Mouse (Mus musculus): ENCODE results near the gene Sgca. TPM values are rescaled to one million over a fixed set of nuclear protein-coding genes. Genes with fewer than 3 reads are reported as not detected.

Gene Sgca
- polyA plus RNA-seq, 1 experiment = not detected

DNA sequence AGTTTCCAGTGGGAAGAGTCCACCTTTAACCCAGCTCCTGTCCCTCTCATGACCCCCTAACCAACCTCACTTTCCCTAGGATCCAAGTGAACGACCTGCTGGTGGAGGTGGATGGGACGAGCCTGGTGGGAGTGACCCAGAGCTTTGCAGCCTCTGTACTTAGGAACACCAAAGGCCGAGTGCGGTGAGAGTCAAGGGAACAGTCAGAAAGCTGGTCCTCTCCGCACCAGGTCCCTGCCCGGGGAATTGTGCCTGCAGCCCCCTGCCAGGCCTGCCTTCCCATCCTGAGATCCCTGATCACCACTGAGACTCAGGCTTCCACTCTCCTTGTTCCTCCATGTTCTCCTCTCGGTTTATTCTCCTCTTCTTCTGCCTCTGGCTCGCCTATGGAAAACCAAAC, 24.0 kb upstream of the Sgca start:
- WGBS = 36% methylated on average over 8 of the region's 8 CpGs
- H3K4me1 ChIP-seq (ENCODE audit: control insufficient read depth, insufficient read depth, low read length) = peaks cover 12% of the 10 kb centered on the region
- H3K4me3 ChIP-seq (replicated peaks; ENCODE audit: control insufficient read depth, low read depth, low read length) = no peak overlapping the region
- H3K27ac ChIP-seq (ENCODE audit: control insufficient read depth, insufficient read depth, low read depth, low read length, poor library complexity) = peak overlapping the region; percentile 29
- TF ChIP-seq POLR2A (IDR thresholded peaks at IDR 0.05; ENCODE audit: borderline replicate concordance, control insufficient read depth, low read depth, low read length) = no peak
- no peak for TF ChIP-seq CTCF (IDR thresholded peaks at IDR 0.05; ENCODE audit: control insufficient read depth, insufficient read depth, low read length)

DNA sequence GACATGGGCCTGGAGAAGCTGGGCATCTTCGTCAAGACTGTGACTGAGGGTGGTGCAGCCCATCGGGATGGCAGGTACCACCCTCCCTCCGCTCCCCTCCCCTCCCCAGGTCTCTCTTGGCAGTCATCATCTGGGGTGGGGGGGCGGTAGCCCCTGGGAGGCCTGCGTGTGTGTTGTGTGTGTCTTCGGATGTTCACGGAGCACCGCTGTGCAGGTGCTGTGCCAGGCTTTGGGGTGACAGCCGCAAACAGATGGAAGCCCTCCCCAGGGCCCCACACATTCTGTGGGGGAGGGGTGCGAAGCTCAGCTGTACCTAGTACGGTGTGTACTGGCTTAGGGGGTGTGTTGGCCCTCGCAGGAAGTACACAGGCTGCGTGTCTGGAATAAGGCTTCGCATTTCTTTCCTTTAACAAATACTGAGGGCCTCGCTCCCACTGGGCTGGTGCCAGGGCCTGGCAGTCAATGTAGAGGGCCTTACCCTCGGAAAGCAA, 22.0 kb upstream of the Sgca start:
- H3K27ac ChIP-seq (ENCODE audit: control insufficient read depth, insufficient read depth, low read depth, low read length, poor library complexity) = peak overlapping the region; percentile 64
- 32% methylated on average over 16 of the region's 16 CpGs for WGBS
- peaks cover 17% of the 10 kb centered on the region for H3K4me1 ChIP-seq (ENCODE audit: control insufficient read depth, insufficient read depth, low read length)

DNA sequence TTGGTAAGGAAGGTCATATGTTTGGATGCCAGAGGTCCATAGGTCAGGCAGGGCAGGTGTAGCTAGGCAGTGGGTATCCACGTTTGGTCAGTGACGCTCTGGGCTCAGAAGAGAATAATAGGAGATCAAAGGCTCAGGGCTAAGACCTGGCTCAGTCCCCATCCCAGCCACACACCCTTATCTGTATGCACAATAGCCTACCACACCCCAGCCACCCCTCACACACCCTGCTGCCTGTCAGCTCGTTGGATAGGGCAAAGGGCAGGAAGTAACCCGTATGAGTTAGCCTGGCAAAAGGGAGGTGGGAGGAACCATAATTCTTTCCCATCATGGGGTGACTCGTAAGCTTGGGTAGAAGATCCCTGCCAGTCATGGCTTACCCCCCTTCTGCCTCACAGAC, 21.5 kb upstream of the Sgca start:
- TF ChIP-seq POLR2A (IDR thresholded peaks at IDR 0.05; ENCODE audit: borderline replicate concordance, control insufficient read depth, low read depth, low read length) (no peak), CTCF (IDR thresholded peaks at IDR 0.05; ENCODE audit: control insufficient read depth, insufficient read depth, low read length) (no peak)
- peak overlapping the region; percentile 36 for H3K4me3 ChIP-seq (replicated peaks; ENCODE audit: control insufficient read depth, low read depth, low read length)
- H3K4me1 ChIP-seq (ENCODE audit: control insufficient read depth, insufficient read depth, low read length) = peaks cover 17% of the 10 kb centered on the region
- 32% methylated on average over 5 of the region's 5 CpGs for WGBS
- peak overlapping the region; percentile 64 for H3K27ac ChIP-seq (ENCODE audit: control insufficient read depth, insufficient read depth, low read depth, low read length, poor library complexity)

More for the DNA sequence above, 22.0 kb upstream of the Sgca start:
- peak overlapping the region; percentile 36 for H3K4me3 ChIP-seq (replicated peaks; ENCODE audit: control insufficient read depth, low read depth, low read length)
- peak; percentile 41; the same call in 1 of the 2 replicates for TF ChIP-seq POLR2A (IDR thresholded peaks at IDR 0.05; ENCODE audit: borderline replicate concordance, control insufficient read depth, low read depth, low read length)
- TF ChIP-seq CTCF (IDR thresholded peaks at IDR 0.05; ENCODE audit: control insufficient read depth, insufficient read depth, low read length) = no peak

DNA sequence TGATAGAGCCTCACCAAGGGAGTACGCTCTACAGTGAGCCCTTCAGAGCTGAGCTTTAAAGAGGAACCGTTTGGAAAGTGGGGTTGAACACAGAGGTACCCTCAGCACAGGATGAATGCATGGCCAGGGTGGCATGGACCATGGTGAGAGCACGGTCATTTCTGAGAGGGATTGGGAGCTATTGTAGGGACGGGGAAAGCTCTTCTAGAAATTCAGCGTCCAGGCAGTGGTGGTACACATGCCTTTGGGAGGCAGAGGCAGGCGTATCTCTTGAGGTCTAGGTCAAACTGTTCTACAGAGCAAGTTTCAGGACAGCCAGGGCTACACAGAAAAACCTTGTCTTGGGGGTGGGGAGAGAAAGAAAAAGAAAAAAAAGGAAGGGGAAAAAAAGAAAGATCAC, 20.9 kb upstream of the Sgca start:
- peaks cover 17% of the 10 kb centered on the region for H3K4me1 ChIP-seq (ENCODE audit: control insufficient read depth, insufficient read depth, low read length)
- TF ChIP-seq CTCF (IDR thresholded peaks at IDR 0.05; ENCODE audit: control insufficient read depth, insufficient read depth, low read length) (no peak), POLR2A (IDR thresholded peaks at IDR 0.05; ENCODE audit: borderline replicate concordance, control insufficient read depth, low read depth, low read length) (no peak)
- 60% methylated on average over 6 of the region's 6 CpGs for WGBS
- H3K27ac ChIP-seq (ENCODE audit: control insufficient read depth, insufficient read depth, low read depth, low read length, poor library complexity) = peak overlapping the region; percentile 36
- no peak overlapping the region for H3K4me3 ChIP-seq (replicated peaks; ENCODE audit: control insufficient read depth, low read depth, low read length)

DNA sequence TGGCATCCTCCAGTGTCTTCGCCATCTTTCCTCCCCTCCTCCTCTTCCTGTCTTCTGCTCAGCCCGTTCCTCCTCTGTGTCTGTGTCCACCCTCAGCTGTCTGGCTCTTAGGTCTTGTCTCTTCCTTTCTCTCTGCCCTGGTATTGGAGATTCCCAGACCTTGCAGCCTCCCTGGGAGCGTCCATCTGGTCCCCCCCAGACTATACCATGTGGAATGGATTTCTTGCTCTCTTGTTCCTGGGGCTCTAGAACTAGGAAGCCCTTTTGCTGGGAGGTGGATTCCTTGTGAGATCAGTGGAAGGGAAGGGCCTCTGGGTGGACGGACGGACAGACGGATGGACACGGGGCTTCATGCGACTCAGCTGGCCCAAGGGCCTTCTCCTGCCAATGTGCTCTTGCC, 20.0 kb upstream of the Sgca start:
- TF ChIP-seq POLR2A (IDR thresholded peaks at IDR 0.05; ENCODE audit: borderline replicate concordance, control insufficient read depth, low read depth, low read length) (no peak), CTCF (IDR thresholded peaks at IDR 0.05; ENCODE audit: control insufficient read depth, insufficient read depth, low read length) (no peak)
- peak overlapping the region; percentile 12 for H3K4me3 ChIP-seq (replicated peaks; ENCODE audit: control insufficient read depth, low read depth, low read length)
- 70% methylated on average over 8 of the region's 8 CpGs for WGBS
- H3K4me1 ChIP-seq (ENCODE audit: control insufficient read depth, insufficient read depth, low read length) = peaks cover 17% of the 10 kb centered on the region
- H3K27ac ChIP-seq (ENCODE audit: control insufficient read depth, insufficient read depth, low read depth, low read length, poor library complexity) = peak overlapping the region; percentile 9

DNA sequence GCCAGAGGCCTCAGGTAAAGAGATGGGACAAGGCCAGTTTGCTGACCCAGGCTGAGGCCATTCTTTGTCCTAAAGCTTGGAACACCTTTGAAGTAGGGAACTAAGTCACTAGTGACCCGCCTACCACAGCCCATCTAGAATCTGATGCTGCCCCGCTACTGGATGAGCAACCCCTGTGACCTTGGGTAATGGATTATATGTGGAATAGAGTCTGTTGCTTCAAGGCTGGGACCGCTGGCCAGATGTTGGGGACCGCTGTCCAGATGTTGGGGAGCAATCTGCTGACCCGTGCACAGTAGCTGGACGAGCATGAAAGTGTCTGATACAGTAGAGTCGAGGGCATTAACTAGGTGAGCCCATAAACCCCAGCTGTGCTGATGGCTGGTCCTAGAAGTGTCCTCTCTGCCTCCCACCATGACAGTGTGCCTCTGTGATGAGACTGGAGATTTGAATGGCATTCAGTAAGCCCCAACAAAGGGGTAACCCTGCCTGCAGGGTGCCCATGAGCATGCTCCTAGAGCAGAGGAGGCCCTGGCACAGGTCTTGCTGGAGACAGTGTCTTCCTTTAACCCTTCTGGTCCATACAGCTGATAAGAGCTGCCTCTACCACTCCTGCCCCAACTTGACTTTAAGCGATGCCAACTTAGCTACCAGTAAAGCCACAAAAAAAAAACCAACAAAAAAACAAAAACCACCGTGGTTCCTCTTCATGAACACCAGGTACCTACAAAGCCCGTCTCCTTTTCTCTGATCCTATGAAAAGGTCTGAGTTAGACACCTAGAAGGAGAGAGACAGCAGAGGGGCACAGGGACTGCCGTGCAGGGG, 19.0 kb upstream of the Sgca start:
- Histone ChIP-seq H3K4me3 (replicated peaks; ENCODE audit: control insufficient read depth, low read depth, low read length) (peak overlapping the region; percentile 94), H3K27ac (ENCODE audit: control insufficient read depth, insufficient read depth, low read depth, low read length, poor library complexity) (peak overlapping the region; percentile 21), H3K4me1 (ENCODE audit: control insufficient read depth, insufficient read depth, low read length) (peaks cover 12% of the 10 kb centered on the region; the same call in 1 of the 2 replicates)
- TF ChIP-seq CTCF (IDR thresholded peaks at IDR 0.05; ENCODE audit: control insufficient read depth, insufficient read depth, low read length) (no peak), POLR2A (IDR thresholded peaks at IDR 0.05; ENCODE audit: borderline replicate concordance, control insufficient read depth, low read depth, low read length) (no peak)
- 40% methylated on average over 11 of the region's 11 CpGs for WGBS

DNA sequence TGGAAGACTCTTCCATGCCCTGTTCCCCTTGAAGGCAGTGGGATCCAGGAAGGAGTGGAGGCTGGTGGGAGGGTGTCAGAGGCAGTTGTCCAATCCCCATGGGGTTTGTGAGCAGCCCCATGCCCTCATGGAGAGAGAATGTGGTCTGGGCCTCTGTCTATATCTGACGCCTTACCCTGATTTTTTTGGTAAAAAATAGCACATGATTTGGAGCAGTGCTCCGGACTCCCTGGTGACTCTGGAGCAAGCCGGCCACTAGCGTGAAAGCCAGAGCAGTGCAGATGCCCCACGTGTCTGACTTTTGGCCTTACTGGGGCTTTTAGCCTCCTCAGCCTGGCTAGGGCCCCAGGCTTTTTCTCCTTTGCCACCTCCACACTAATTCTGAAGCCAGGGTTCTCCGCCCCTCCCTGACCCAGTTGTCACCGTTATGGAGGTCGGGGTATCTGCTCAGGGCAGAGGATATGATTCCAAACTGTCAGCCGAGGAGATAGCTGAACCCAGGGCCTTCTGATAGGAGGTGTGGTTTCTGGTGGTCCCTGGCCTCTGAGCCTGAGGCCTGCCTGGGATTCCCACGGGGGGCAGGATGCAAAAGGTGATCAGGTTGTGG, 18.2 kb upstream of the Sgca start:
- WGBS = 18% methylated on average over 10 of the region's 10 CpGs
- TF ChIP-seq POLR2A (IDR thresholded peaks at IDR 0.05; ENCODE audit: borderline replicate concordance, control insufficient read depth, low read depth, low read length) (no peak), CTCF (IDR thresholded peaks at IDR 0.05; ENCODE audit: control insufficient read depth, insufficient read depth, low read length) (no peak)
- Histone ChIP-seq H3K4me3 (replicated peaks; ENCODE audit: control insufficient read depth, low read depth, low read length) (peak overlapping the region; percentile 94), H3K4me1 (ENCODE audit: control insufficient read depth, insufficient read depth, low read length) (peaks cover 12% of the 10 kb centered on the region; the same call in 1 of the 2 replicates), H3K27ac (ENCODE audit: control insufficient read depth, insufficient read depth, low read depth, low read length, poor library complexity) (peak overlapping the region; percentile 12)

Data from bone marrow, adult 2 months (tissue).